ENCODE assay signal across 11 mouse cellular contexts in the genomic region with DNA sequence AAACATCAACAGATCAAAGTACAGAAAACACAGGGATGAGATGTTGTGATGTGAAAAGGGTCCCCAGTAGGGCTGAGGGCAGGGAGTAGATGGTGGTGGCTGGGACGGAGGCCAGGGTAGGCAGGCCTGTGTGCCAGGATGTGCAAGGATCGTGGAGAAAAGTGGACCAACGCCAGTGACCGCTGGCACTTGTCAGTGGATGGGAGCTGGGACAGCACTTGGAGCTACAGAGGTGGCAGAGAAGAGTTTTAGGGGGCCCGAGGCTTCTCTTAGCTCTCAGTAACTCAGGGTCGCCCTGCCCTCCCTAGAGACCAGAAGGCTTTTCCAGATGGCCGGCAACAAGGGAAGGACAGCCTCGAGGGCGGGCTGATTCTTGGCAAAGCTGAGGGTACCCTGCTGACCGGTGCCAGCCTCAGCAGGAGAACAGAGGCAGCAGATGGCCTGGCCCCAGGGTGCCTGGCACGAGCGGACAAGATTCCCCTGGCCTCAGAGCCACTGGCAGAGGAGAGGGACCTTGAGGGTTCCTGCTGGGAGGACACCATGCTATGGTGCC. TPM values are rescaled to one million over a fixed set of nuclear protein-coding genes. Genes with fewer than 3 reads are reported as not detected.
DNase-seq lines count a peak whose midpoint lies in the region; ATAC-seq and TF ChIP-seq lines count a peak whose summit lies in the region.
"Had no signal": no experiment of that assay in that cellular context is flagged by ENCODE, and none has a peak within 500 bp of the region (broad histone marks: within the 10 kb centered on the region; RNA-seq: fewer than 3 reads in every experiment).

No protein-coding gene starts in this region.

- no peaks in the 10 kb centered on the region for H3K36me3 ChIP-seq in embryonic facial prominence, embryonic 10.5 days (replicated peaks)
- H3K36me3 ChIP-seq: embryonic facial prominence, embryonic 15.5 days; liver, embryonic 15.5 days had no signal

- intact Hi-C loops in left cerebral cortex, adult 2 months (cut with DNase I), result no loop called here
- intact Hi-C loops in left cerebral cortex, postnatal 36 days (cut with DNase I), result no loop called here

- 64% methylated on average over 12 of the region's 12 CpGs for WGBS in embryonic facial prominence, embryonic 10.5 days

- H3K27ac ChIP-seq in left cerebral cortex, adult 2 months, result peak overlapping the region; percentile 78
- H3K27ac ChIP-seq in embryonic facial prominence, embryonic 10.5 days (replicated peaks), result peak overlapping the region; percentile 30
- H3K27ac ChIP-seq: embryonic facial prominence, embryonic 15.5 days; liver, embryonic 15.5 days had no signal

- peaks cover 68% of the 10 kb centered on the region for H3K4me1 ChIP-seq in embryonic facial prominence, embryonic 10.5 days

- H3K27me3 ChIP-seq in embryonic facial prominence, embryonic 10.5 days (replicated peaks; ENCODE audit: low read depth, poor library complexity, severe bottlenecking), result peaks cover 99% of the 10 kb centered on the region

- peak in 1 of 2 experiments; percentile 54 for DNase-seq in left cerebral cortex, adult 2 months (ENCODE audit: extremely low spot score in 1 of 2, low spot score in 2 of 2)
- DNase-seq in left cerebral cortex, postnatal 36 days (ENCODE audit: low spot score in 2 of 2), result no peak
- DNase-seq in embryonic facial prominence, embryonic 10.5 days (ENCODE audit: low spot score), result no peak
- DNase-seq in kidney, postnatal 4 days, result peak; percentile 35 to 50
- no peak for DNase-seq in embryo, embryonic 10.5 days (ENCODE audit: low spot score)
- DNase-seq in testis, postnatal 14 days (ENCODE audit: low spot score), result no peak

- H3K4me3 ChIP-seq in left cerebral cortex, adult 2 months, result no peak overlapping the region
- no peak overlapping the region for H3K4me3 ChIP-seq in embryonic facial prominence, embryonic 10.5 days
- H3K4me3 ChIP-seq: embryonic facial prominence, embryonic 15.5 days; liver, embryonic 15.5 days had no signal

- H3K9me3 ChIP-seq in embryonic facial prominence, embryonic 10.5 days, result no peaks in the 10 kb centered on the region
- H3K9me3 ChIP-seq: embryonic facial prominence, embryonic 15.5 days; liver, embryonic 15.5 days had no signal

- no peak for TF ChIP-seq CTCF in left cerebral cortex, adult 2 months (IDR thresholded peaks at IDR 0.05)

- ATAC-seq in cerebellum, adult (ENCODE audit: insufficient number of reproducible peaks, low FRiP score, low TSS enrichment), result peak; percentile 65
- no peak for ATAC-seq in CD4-positive, CD25-positive, alpha-beta regulatory T cell, adult 4 months

RNA-seq across cellular contexts. Expression of a gene that starts 32.7 kb away (rescaled TPM):
- 100 to 1,000 TPM; 308 to 318 TPM for total RNA-seq in left cerebral cortex, adult 2 months (2021)
- 100 to 1,000 TPM; 326 to 349 TPM for total RNA-seq in left cerebral cortex, postnatal 36 days (2021)
- polyA plus RNA-seq in embryonic facial prominence, embryonic 10.5 days (2016; fragmentation: Nextera tagmentation; extraction: Ambion mirVana), result 0.72 and 0.80 TPM in 2 replicates
- not detected for polyA plus RNA-seq in CD4-positive, CD25-positive, alpha-beta regulatory T cell, adult 4 months (2017; shearing (Covaris generic))
- total RNA-seq: hematopoietic stem cell, adult 5-6 weeks had no signal
- polyA plus RNA-seq: liver, embryonic 15.5 days had no signal

RNA-seq across cellular contexts. Expression of a gene that starts 43.1 kb away (rescaled TPM):
- not detected for total RNA-seq in left cerebral cortex, adult 2 months (2021)
- under 1 TPM; 0.22 to 0.48 TPM for total RNA-seq in left cerebral cortex, postnatal 36 days (2021)
- 0.35 and 0.54 TPM in 2 replicates for polyA plus RNA-seq in embryonic facial prominence, embryonic 10.5 days (2016; fragmentation: Nextera tagmentation; extraction: Ambion mirVana)
- polyA plus RNA-seq in CD4-positive, CD25-positive, alpha-beta regulatory T cell, adult 4 months (2017; shearing (Covaris generic)), result not detected
- total RNA-seq: hematopoietic stem cell, adult 5-6 weeks had no signal

Comparison
In these comparisons a context has a peak if more than half of its experiments do, and no peak if none do; other contexts are left out.
1. DNase-seq: peak in kidney, postnatal 4 days (2 of 2); none in left cerebral cortex, postnatal 36 days (0 of 2), embryonic facial prominence, embryonic 10.5 days (single experiment), embryo, embryonic 10.5 days (single experiment) and testis, postnatal 14 days (single experiment).